Mouse (Mus musculus) olfactory bulb, adult 2 months (tissue): Measurements from ENCODE around the gene Hs3st4.

ENCODE experiments used
- CTCF ChIP-seq: fragments of 200-500 bp; IDR thresholded peaks from 2 replicates; pipeline ENCODE4 v1.5.1; 2012; ENCODE audit warnings: low read depth, mild to moderate bottlenecking, low read length, moderate library complexity; ENCODE audit not compliant: insufficient read depth
- POLR2A ChIP-seq: fragments of 200-500 bp; IDR thresholded peaks from 2 replicates; pipeline ENCODE4 v1.6.1; 2012; ENCODE audit warnings: mild to moderate bottlenecking, low read depth, low read length, moderate library complexity; ENCODE audit not compliant: insufficient read depth

- TF ChIP-seq POLR2A: no peak
- no peak for TF ChIP-seq CTCF
Measured at GRCm38 (mm10) chr7:124032236-124032635, 49.6 kb downstream of the Hs3st4 start.
